Mouse (Mus musculus) heart, embryonic 14.5 days (tissue): ENCODE results near the gene Prkcz. TPM values are rescaled to one million over a fixed set of nuclear protein-coding genes. Genes with fewer than 3 reads are reported as not detected.

ENCODE experiments used
- ATAC-seq: fragments of 200-750 bp; cut with Nextera tagmentation; 2 replicates; pipeline ENCODE4 v1.8.0; 2017; ENCODE audit warnings: low read depth, moderate TSS enrichment; ENCODE audit not compliant: insufficient number of reproducible peaks, insufficient read depth, low FRiP score
- H3K27ac ChIP-seq, 2 experiments: fragments of 200-500 bp in 1 of 2; fragments of 300-500 bp in 1 of 2; sonication (generic) in 1 of 2; replicated peaks in 1 of 2; 2 replicates each; pipeline ENCODE4 v1.5.1; 2012 to 2014; ENCODE audit warnings: low read depth in 2 of 2, low read length in 2 of 2, control low read depth in 1 of 2, mild to moderate bottlenecking in 1 of 2, mixed read lengths in 1 of 2; ENCODE audit not compliant: control insufficient read depth in 1 of 2, insufficient read depth in 1 of 2
- H3K27me3 ChIP-seq: fragments of 300-500 bp; sonication (generic); 2 replicates; pipeline ENCODE4 v1.6.1; 2014; ENCODE audit warnings: mild to moderate bottlenecking, low read length, control low read depth; ENCODE audit not compliant: control insufficient read depth, insufficient read depth
- H3K36me3 ChIP-seq: fragments of 300-500 bp; sonication (generic); 2 replicates; pipeline ENCODE4 v1.6.1; 2014; ENCODE audit warnings: mild to moderate bottlenecking, control low read depth, low read length, mixed read lengths; ENCODE audit not compliant: control insufficient read depth, insufficient read depth
- H3K4me1 ChIP-seq, 2 experiments: fragments of 200-500 bp in 1 of 2; fragments of 300-500 bp in 1 of 2; sonication (generic) in 1 of 2; 2 replicates each; pipeline ENCODE4 v1.6.1; 2012 to 2014; ENCODE audit warnings: low read length in 2 of 2, control low read depth in 1 of 2, mixed read lengths in 1 of 2; ENCODE audit not compliant: control insufficient read depth in 2 of 2, insufficient read depth in 2 of 2
- H3K4me2 ChIP-seq: fragments of 300-500 bp; sonication (generic); 2 replicates; pipeline ENCODE4 v1.6.1; 2014; ENCODE audit warnings: mild to moderate bottlenecking, low read length
- H3K4me3 ChIP-seq, 2 experiments: fragments of 200-500 bp in 1 of 2; fragments of 300-500 bp in 1 of 2; sonication (generic) in 1 of 2; 2 replicates each; pipeline ENCODE4 v1.5.1; 2012 to 2014; ENCODE audit warnings: low read length in 2 of 2, mild to moderate bottlenecking in 2 of 2, control low read depth in 1 of 2, low read depth in 1 of 2, moderate library complexity in 1 of 2; ENCODE audit not compliant: control insufficient read depth in 1 of 2, insufficient read depth in 1 of 2
- H3K9ac ChIP-seq: fragments of 300-500 bp; sonication (generic); 2 replicates; pipeline ENCODE4 v1.6.1; 2014; ENCODE audit warnings: mild to moderate bottlenecking, low read length
- H3K9me3 ChIP-seq: fragments of 300-500 bp; sonication (generic); 2 replicates; pipeline ENCODE4 v1.6.1; 2016; ENCODE audit warnings: low read length, control low read depth; ENCODE audit not compliant: control insufficient read depth
- WGBS: fragments of 180-500 bp; shearing (Covaris S2); extraction: QIAGEN DNeasy Blood & Tissue Kit; methylation state at CpG from one replicate; pipeline ENCODE4 v1.1.7; 2014; 5-methylcytosine and 5-hydroxymethylcytosine counted together
- polyA plus RNA-seq: library from polyadenylated mRNA; unstranded; fragments of >200 nt; fragmentation: Nextera tagmentation; extraction: Ambion mirVana; gene quantifications from 2 replicates; pipeline ENCODE4 v1.2.1, GENCODE M21; 2014

Prkcz gene
- polyA plus RNA-seq, 1 experiment from 2014 or later, result 8.5 TPM

- whole genome bisulfite sequencing, result 54% methylated on average over 9 of the region's 9 CpGs
- H3K4me1 ChIP-seq, result peaks cover 12 to 22% of the 10 kb centered on the region in 2 experiments
- H3K4me2 ChIP-seq, result no peak overlapping the region
- no peak overlapping the region for H3K4me3 ChIP-seq
- H3K27me3 ChIP-seq, result no peaks in the 10 kb centered on the region
- no peaks in the 10 kb centered on the region for H3K9me3 ChIP-seq
- H3K27ac ChIP-seq, result no peak overlapping the region
- H3K9ac ChIP-seq, result peak overlapping the region; percentile 0; the same call in 1 of the 2 replicates
- ATAC-seq, result no peak
- no peaks in the 10 kb centered on the region for H3K36me3 ChIP-seq
These were observed 119.4 kb downstream of the Prkcz start for GRCm38 (mm10) chr4:155241789-155242188.

- Histone ChIP-seq H3K36me3 (no peaks in the 10 kb centered on the region), H3K9ac (no peak overlapping the region), H3K9me3 (no peaks in the 10 kb centered on the region), H3K4me3 (no peak overlapping the region), H3K27me3 (no peaks in the 10 kb centered on the region), H3K4me2 (no peak overlapping the region), H3K27ac (no peak overlapping the region), H3K4me1 (peaks cover 29 to 42% of the 10 kb centered on the region in 2 experiments)
- 57% methylated on average over 6 of the region's 6 CpGs for WGBS
- ATAC-seq, result no peak
These were observed 121.7 kb downstream of the Prkcz start for GRCm38 (mm10) chr4:155239494-155239893.

- H3K36me3 ChIP-seq, result no peaks in the 10 kb centered on the region
- H3K4me3 ChIP-seq, result no peak overlapping the region
- H3K27me3 ChIP-seq, result no peaks in the 10 kb centered on the region
- ATAC-seq, result no peak
- peak overlapping the region in 1 of 2 experiments; percentile 59; a peak in 2 of 4 replicates for H3K27ac ChIP-seq
- no peak overlapping the region for H3K4me2 ChIP-seq
- H3K9me3 ChIP-seq, result no peaks in the 10 kb centered on the region
- H3K9ac ChIP-seq, result no peak overlapping the region
- WGBS, result 83% methylated on average over 5 of the region's 5 CpGs
- H3K4me1 ChIP-seq, result peaks cover 41 to 54% of the 10 kb centered on the region in 2 experiments
These were observed 122.9 kb downstream of the Prkcz start for GRCm38 (mm10) chr4:155238276-155238675.

GRCm38 (mm10) chr4:155236737-155237385 lies 124.3 kb downstream of the Prkcz start:
- no peak for ATAC-seq
- Histone ChIP-seq H3K9me3 (no peaks in the 10 kb centered on the region), H3K4me2 (no peak overlapping the region), H3K9ac (peak overlapping the region; percentile 71), H3K27me3 (no peaks in the 10 kb centered on the region), H3K4me1 (peaks cover 48 to 53% of the 10 kb centered on the region in 2 experiments), H3K27ac (peak overlapping the region; percentile 99 to 100), H3K36me3 (no peaks in the 10 kb centered on the region), H3K4me3 (no peak overlapping the region)
- WGBS, result 82% methylated on average over 12 of the region's 12 CpGs

- Histone ChIP-seq H3K27ac (peak overlapping the region; percentile 99 to 100), H3K4me2 (peak overlapping the region; percentile 59), H3K9ac (peak overlapping the region; percentile 71), H3K9me3 (no peaks in the 10 kb centered on the region), H3K4me3 (peak overlapping the region; percentile 16 to 17; a peak in 3 of 4 replicates), H3K4me1 (peaks cover 51 to 52% of the 10 kb centered on the region in 2 experiments), H3K27me3 (no peaks in the 10 kb centered on the region), H3K36me3 (no peaks in the 10 kb centered on the region)
- ATAC-seq, result peak; percentile 93
- under 1% methylated on average over 18 of the region's 18 CpGs for WGBS
These were observed 125.6 kb downstream of the Prkcz start for GRCm38 (mm10) chr4:155235311-155236119.

GRCm38 (mm10) chr4:155234371-155235310 lies 126.5 kb downstream of the Prkcz start:
- Histone ChIP-seq H3K4me1 (peaks cover 51 to 52% of the 10 kb centered on the region in 2 experiments), H3K4me3 (peak overlapping the region; percentile 3 to 17; a peak in 2 of 4 replicates), H3K36me3 (no peaks in the 10 kb centered on the region), H3K27ac (peak overlapping the region; percentile 99 to 100), H3K9me3 (no peaks in the 10 kb centered on the region), H3K27me3 (no peaks in the 10 kb centered on the region), H3K9ac (peak overlapping the region; percentile 71), H3K4me2 (peak overlapping the region; percentile 59)
- ATAC-seq, result 0 out of 2 replicates have a peak, but pooled peaks have one; percentile 0
- WGBS, result 29% methylated on average over 8 of the region's 8 CpGs

GRCm38 (mm10) chr4:155233878-155234277 lies 127.3 kb downstream of the Prkcz start:
- H3K4me2 ChIP-seq, result peak overlapping the region; percentile 59
- no peaks in the 10 kb centered on the region for H3K36me3 ChIP-seq
- H3K9me3 ChIP-seq, result no peaks in the 10 kb centered on the region
- ATAC-seq, result peak; percentile 51
- peak overlapping the region; percentile 71 for H3K9ac ChIP-seq
- H3K4me1 ChIP-seq, result peaks cover 51 to 52% of the 10 kb centered on the region in 2 experiments
- 2% methylated on average over 10 of the region's 10 CpGs for WGBS
- no peaks in the 10 kb centered on the region for H3K27me3 ChIP-seq
- peak overlapping the region; percentile 99 to 100 for H3K27ac ChIP-seq
- no peak overlapping the region for H3K4me3 ChIP-seq
